Mouse (Mus musculus) hindbrain, embryonic 16.5 days (tissue): ENCODE data around the gene Cdkn1b. TPM values are rescaled to one million over a fixed set of nuclear protein-coding genes. Genes with fewer than 3 reads are reported as not detected.

Experiments used
- ATAC-seq: fragments of 200-750 bp; cut with Nextera tagmentation; 2 replicates; pipeline ENCODE4 v1.8.0; 2017; ENCODE audit warnings: moderate TSS enrichment, moderate library complexity
- H3K27ac ChIP-seq: fragments of 300-500 bp; sonication (generic); 2 replicates; pipeline ENCODE4 v1.5.1; 2014; ENCODE audit warnings: low read depth, mild to moderate bottlenecking, control low read depth, low read length, moderate library complexity
- H3K27me3 ChIP-seq: fragments of 300-500 bp; sonication (generic); replicated peaks from 2 replicates; pipeline ENCODE4 v1.6.1; 2014; ENCODE audit warnings: low read length; ENCODE audit not compliant: control insufficient read depth, insufficient read depth
- H3K36me3 ChIP-seq: fragments of 300-500 bp; sonication (generic); 2 replicates; pipeline ENCODE4 v1.6.1; 2014; ENCODE audit warnings: mild to moderate bottlenecking, low read length, moderate library complexity, mixed read lengths; ENCODE audit not compliant: control insufficient read depth, insufficient read depth
- H3K4me1 ChIP-seq: fragments of 300-500 bp; sonication (generic); 2 replicates; pipeline ENCODE4 v1.6.1; 2014; ENCODE audit warnings: low read depth, low read length; ENCODE audit not compliant: control insufficient read depth, insufficient read depth
- H3K4me2 ChIP-seq: fragments of 300-500 bp; sonication (generic); 2 replicates; pipeline ENCODE4 v1.6.1; 2014; ENCODE audit warnings: mild to moderate bottlenecking, low read length, control low read depth, moderate library complexity
- H3K4me3 ChIP-seq: fragments of 300-500 bp; sonication (generic); 2 replicates; pipeline ENCODE4 v1.5.1; 2014; ENCODE audit warnings: mild to moderate bottlenecking, low read length, control low read depth, moderate library complexity
- H3K9ac ChIP-seq: fragments of 300-500 bp; sonication (generic); 2 replicates; pipeline ENCODE4 v1.6.1; 2014; ENCODE audit warnings: low read depth, mild to moderate bottlenecking, control low read depth, low read length, moderate library complexity
- H3K9me3 ChIP-seq: fragments of 300-500 bp; sonication (generic); 2 replicates; pipeline ENCODE4 v1.6.1; 2014; ENCODE audit warnings: mild to moderate bottlenecking, low read length, moderate library complexity; ENCODE audit not compliant: control insufficient read depth
- WGBS: fragments of 180-500 bp; shearing (Covaris S2); extraction: QIAGEN DNeasy Blood & Tissue Kit; methylation state at CpG from one replicate; pipeline ENCODE4 v1.1.7; 2014; 5-methylcytosine and 5-hydroxymethylcytosine counted together
- polyA plus RNA-seq: library from polyadenylated mRNA; unstranded; fragments of >200 nt; fragmentation: Nextera tagmentation; extraction: Ambion mirVana; gene quantifications from 2 replicates; pipeline ENCODE4 v1.2.1, GENCODE M21; 2015

Cdkn1b gene
- polyA plus RNA-seq, 1 experiment from 2014 or later: 12.6 TPM

- no peak overlapping the region for H3K27ac ChIP-seq
- no peaks in the 10 kb centered on the region for H3K9me3 ChIP-seq
- no peaks in the 10 kb centered on the region for H3K36me3 ChIP-seq
- WGBS: 28% methylated on average over 3 of the region's 3 CpGs
- no peak for ATAC-seq
- H3K4me2 ChIP-seq: peak overlapping the region; percentile 95
- H3K27me3 ChIP-seq: no peaks in the 10 kb centered on the region
- peak overlapping the region; percentile 72 for H3K4me3 ChIP-seq
- H3K4me1 ChIP-seq: peaks cover 25% of the 10 kb centered on the region
- H3K9ac ChIP-seq: peak overlapping the region; percentile 77; the same call in 1 of the 2 replicates
Measured at GRCm38 (mm10) chr6:134926338-134926705, 6.1 kb downstream of the Cdkn1b start.

- peak overlapping the region; percentile 72 for H3K4me3 ChIP-seq
- peak; percentile 35 for ATAC-seq
- H3K9ac ChIP-seq: peak overlapping the region; percentile 77
- no peaks in the 10 kb centered on the region for H3K27me3 ChIP-seq
- peak overlapping the region; percentile 95 for H3K4me2 ChIP-seq
- peak overlapping the region; percentile 91 for H3K27ac ChIP-seq
- under 1% methylated on average over 62 of the region's 63 CpGs for WGBS
- H3K9me3 ChIP-seq: no peaks in the 10 kb centered on the region
- no peaks in the 10 kb centered on the region for H3K36me3 ChIP-seq
- H3K4me1 ChIP-seq: peaks cover 24% of the 10 kb centered on the region
Measured at GRCm38 (mm10) chr6:134926803-134927594, 6.8 kb downstream of the Cdkn1b start.

GRCm38 (mm10) chr6:134927595-134928095 lies 7.4 kb downstream of the Cdkn1b start:
- H3K4me3 ChIP-seq: peak overlapping the region; percentile 72
- peaks cover 18% of the 10 kb centered on the region for H3K4me1 ChIP-seq
- peak overlapping the region; percentile 95 for H3K4me2 ChIP-seq
- peak overlapping the region; percentile 91 for H3K27ac ChIP-seq
- no peaks in the 10 kb centered on the region for H3K36me3 ChIP-seq
- peak overlapping the region; percentile 77 for H3K9ac ChIP-seq
- WGBS: 0% methylated on average over 13 of the region's 13 CpGs
- peak; percentile 11; the same call in 1 of the 2 replicates for ATAC-seq
- H3K27me3 ChIP-seq: no peaks in the 10 kb centered on the region
- H3K9me3 ChIP-seq: no peaks in the 10 kb centered on the region

GRCm38 (mm10) chr6:134928096-134928888 lies 8.1 kb downstream of the Cdkn1b start:
- Histone ChIP-seq H3K36me3 (no peaks in the 10 kb centered on the region), H3K4me1 (peaks cover 15% of the 10 kb centered on the region), H3K27me3 (no peaks in the 10 kb centered on the region), H3K4me3 (peak overlapping the region; percentile 72), H3K27ac (peak overlapping the region; percentile 91), H3K9ac (peak overlapping the region; percentile 77), H3K4me2 (peak overlapping the region; percentile 95), H3K9me3 (no peaks in the 10 kb centered on the region)
- 1% methylated on average over 56 of the region's 63 CpGs for WGBS
- peak; percentile 91 for ATAC-seq

- Histone ChIP-seq H3K4me2 (peak overlapping the region; percentile 95), H3K9ac (peak overlapping the region; percentile 77; the same call in 1 of the 2 replicates)
Measured at GRCm38 (mm10) chr6:134928889-134929310, 8.7 kb downstream of the Cdkn1b start.

GRCm38 (mm10) chr6:134929926-134930325 lies 9.7 kb downstream of the Cdkn1b start:
- Histone ChIP-seq H3K4me2 (peak overlapping the region; percentile 9), H3K27me3 (no peaks in the 10 kb centered on the region), H3K27ac (no peak overlapping the region), H3K4me3 (peak overlapping the region; percentile 4; the same call in 1 of the 2 replicates), H3K36me3 (no peaks in the 10 kb centered on the region), H3K9me3 (no peaks in the 10 kb centered on the region), H3K4me1 (peaks cover 13% of the 10 kb centered on the region; the same call in 1 of the 2 replicates), H3K9ac (0 out of 2 replicates have a peak overlapping the region, but pooled peaks have one; percentile 32)
- WGBS: 54% methylated on average over 4 of the region's 4 CpGs
- ATAC-seq: no peak

More at GRCm38 (mm10) chr6:134928889-134929310, 8.7 kb downstream of the Cdkn1b start:
- under 1% methylated on average over 15 of the region's 15 CpGs for WGBS
- Histone ChIP-seq H3K27ac (peak overlapping the region; percentile 91), H3K4me1 (peaks cover 13% of the 10 kb centered on the region), H3K4me3 (peak overlapping the region; percentile 72), H3K36me3 (no peaks in the 10 kb centered on the region), H3K9me3 (no peaks in the 10 kb centered on the region), H3K27me3 (no peaks in the 10 kb centered on the region)
- ATAC-seq: peak; percentile 22

GRCm38 (mm10) chr6:134930383-134930782 lies 10.2 kb downstream of the Cdkn1b start:
- peak overlapping the region; percentile 9 for H3K4me2 ChIP-seq

GRCm38 (mm10) chr6:134931146-134931545 lies 10.9 kb downstream of the Cdkn1b start:
- Histone ChIP-seq H3K4me2 (no peak overlapping the region), H3K27ac (no peak overlapping the region), H3K4me3 (no peak overlapping the region), H3K4me1 (peaks cover 13% of the 10 kb centered on the region; the same call in 1 of the 2 replicates), H3K9ac (no peak overlapping the region), H3K27me3 (no peaks in the 10 kb centered on the region), H3K36me3 (no peaks in the 10 kb centered on the region), H3K9me3 (no peaks in the 10 kb centered on the region)
- no peak for ATAC-seq
- WGBS: 77% methylated on average over 3 of the region's 3 CpGs

More at GRCm38 (mm10) chr6:134930383-134930782, 10.2 kb downstream of the Cdkn1b start:
- no peak overlapping the region for H3K27ac ChIP-seq
- H3K36me3 ChIP-seq: no peaks in the 10 kb centered on the region
- no peaks in the 10 kb centered on the region for H3K9me3 ChIP-seq
- H3K27me3 ChIP-seq: no peaks in the 10 kb centered on the region
- H3K9ac ChIP-seq: no peak overlapping the region
- H3K4me3 ChIP-seq: 0 out of 2 replicates have a peak overlapping the region, but pooled peaks have one; percentile 4
- 78% methylated on average over 7 of the region's 7 CpGs for WGBS
- no peak for ATAC-seq
- H3K4me1 ChIP-seq: peaks cover 13% of the 10 kb centered on the region; the same call in 1 of the 2 replicates
